Mouse (Mus musculus): Measurements from ENCODE around the gene Plod3.
"Not testable (repeated sequence)": the region's sequence is repeated elsewhere in the genome, so short reads cannot be mapped to it uniquely, and the experiment has no call there.

The Plod3 gene

DNA sequence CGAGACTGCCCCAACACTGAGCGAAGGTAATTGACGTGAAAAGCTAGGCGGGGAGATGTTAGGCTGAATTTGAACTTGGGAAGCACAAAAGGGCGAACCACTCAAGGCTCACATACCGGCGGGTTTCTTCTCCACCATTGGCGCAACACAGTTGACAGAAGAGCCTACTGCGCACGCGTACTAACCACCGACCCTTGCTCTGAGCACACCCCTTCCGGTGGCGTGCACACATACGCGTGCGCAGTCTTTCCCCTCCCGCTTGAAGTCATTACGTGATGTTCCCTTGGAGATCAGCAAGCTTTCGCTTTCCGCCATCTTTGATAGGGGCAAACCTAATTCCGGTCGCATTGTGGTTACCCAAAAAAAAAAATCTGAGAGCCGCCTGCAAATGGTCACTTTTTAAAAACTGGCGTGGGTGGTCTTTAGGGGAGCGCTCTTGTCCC lies at the start of gene Plod3:
Gene Plod3, plus strand, starts transcription at position 325 of the 443 bp plus-strand sequence.
- DNase-seq (ENCODE audit: low read depth, low spot score), result peak; percentile 99

DNA sequence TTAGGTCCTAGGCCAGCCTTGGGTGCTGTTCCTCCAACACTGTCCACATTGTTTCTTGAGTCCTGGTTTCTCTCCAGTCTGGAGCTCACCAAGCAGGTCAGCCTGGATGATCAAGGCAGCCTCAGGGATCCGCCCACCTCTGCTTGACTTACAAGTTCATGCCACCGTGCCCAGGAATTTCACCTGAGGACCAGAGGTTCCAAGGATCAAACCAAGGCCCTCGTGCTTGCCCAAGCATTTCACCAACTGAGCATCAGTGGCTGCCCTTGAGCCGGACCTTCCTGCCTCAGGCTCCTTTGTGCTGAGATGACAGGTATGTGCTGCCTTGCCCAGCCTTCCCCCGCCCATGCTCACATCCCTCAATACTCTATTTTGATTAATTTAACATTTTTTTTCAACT lies 49.2 kb upstream of the Plod3 start:
- DNase-seq (ENCODE audit: low read depth, low spot score), result no peak

DNA sequence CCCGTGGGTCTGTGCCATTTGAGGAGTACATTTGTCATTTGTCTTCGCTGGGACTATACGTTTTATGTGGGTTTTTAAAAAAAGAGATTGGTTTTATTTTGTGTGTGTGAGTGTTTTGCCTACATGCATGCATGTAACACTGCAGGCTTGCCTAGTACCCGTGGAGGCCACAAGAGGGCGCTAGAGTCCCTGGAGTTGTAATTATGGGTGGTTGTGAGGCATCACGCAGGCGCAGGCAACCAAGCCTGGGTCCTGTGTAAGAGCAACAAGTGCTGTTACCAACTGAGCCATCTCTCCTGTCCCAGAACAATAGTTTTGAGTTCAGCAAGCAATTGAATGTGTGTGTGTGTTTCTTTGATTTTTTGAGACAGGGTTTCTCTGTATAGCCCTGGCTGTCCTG lies 47.5 kb upstream of the Plod3 start:
- no peak for DNase-seq (ENCODE audit: low read depth, low spot score)

DNA sequence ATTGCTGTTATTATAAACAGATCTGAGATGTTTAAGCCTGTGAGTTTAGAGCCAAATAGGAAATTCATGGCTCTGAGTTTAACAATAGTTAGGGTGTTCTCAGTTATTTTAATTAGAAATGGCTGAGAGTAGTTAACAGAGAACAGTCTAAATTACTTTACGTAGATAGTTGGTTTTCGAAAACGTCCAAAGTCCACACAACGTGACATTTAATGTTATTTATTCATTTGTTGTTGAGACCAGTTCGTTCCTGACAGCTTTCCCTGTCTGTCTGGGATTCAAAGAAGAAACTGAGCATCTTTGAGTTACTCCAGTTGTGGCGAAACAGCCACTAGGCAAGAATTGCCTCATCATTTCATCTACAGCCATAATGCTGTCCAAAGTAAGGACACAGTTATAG lies 46.8 kb upstream of the Plod3 start:
- DNase-seq (ENCODE audit: low read depth, low spot score), result not testable (repeated sequence)

DNA sequence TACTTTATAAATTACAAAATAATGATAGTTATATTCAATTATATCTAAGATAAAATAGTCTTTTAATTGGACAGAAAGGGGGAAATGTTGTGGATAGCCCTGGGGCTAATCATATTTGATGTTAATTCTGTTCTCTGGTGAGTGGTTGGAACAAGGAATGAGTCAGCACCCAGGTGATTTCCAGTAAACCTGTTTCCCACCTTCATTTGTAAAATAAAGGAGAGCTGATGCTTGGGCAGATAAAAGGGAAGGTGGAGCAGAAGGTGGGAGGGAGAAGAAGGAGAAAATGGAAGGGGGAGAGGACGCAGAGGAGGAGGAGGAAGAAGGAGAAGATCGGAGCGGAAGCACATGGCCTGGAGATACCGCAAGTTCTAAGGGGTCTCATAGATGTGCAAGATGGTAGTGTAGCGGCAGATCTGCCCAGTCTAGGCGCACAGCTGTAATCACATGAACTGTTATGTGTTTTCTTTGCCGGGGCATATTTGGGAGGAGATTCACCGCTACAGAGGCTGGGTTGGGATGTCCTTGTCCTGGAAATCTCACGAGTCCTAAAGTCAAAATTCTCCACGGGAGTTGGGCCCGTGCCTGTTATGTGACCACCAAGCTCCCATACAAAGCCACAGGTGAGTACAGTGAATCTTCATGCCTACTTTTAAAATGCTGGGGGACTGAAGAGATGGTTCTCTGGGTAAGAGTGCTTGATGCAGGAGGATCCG lies 45.8 kb upstream of the Plod3 start:
- DNase-seq (ENCODE audit: low read depth, low spot score), result no peak

DNA sequence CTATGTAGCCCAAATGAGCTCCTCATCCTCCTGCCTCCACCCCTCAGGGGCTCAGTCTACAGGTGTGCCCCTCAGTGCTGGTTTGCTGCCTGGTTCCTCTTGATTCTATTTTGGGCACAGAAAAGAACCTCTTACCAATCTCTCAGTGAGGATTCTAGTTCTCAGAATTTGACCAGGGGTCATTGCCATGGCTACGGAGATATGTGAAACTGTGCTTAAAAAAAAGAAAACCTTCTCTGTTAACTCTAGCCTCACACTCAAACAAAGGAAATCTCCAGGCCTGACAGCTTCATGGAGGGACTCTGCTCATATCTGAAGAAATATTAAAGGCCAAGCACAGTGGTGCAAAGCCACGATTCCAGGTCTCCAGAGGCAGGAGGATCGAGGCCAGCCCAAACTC lies 44.0 kb upstream of the Plod3 start:
- no peak for DNase-seq (ENCODE audit: low read depth, low spot score)

DNA sequence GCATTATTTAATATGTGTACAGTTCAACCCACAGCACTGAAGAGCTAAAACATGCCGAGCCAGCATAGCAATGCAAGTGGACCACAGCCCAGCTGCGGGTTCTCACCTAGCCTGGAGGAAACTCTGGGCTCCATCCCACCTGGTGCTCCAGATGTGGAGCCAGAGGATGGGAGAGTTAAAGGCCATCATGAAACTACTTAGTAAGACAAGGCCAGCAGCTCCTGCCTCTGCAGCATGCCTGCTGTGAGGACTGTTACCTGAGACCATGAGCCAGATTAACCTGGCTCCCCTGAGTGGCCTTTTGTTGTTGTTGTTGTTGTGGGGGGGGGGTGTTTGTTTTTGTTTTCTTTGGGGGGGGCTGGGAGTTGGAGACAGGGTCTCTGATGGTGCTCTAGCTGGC lies 43.4 kb upstream of the Plod3 start:
- no peak for DNase-seq (ENCODE audit: low read depth, low spot score)

DNA sequence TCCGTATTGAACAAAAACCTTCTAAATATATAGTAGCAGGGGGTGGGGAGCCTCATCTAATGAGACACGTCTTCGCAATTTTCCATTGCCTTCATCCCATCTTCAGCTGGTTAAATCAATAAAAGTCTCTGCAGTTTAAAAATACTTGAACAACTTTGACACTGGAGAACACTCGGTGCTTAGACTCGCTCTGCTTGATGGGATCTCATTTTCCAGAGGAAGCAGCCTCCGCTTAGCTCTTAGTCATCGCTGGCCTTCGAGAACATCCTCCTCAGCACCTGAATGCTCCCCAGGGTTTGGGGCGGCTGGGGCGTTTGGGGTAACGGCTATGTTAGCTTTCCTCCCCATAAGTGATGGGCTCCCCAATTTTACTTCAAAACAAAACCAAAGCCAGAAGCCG lies 41.7 kb upstream of the Plod3 start:
- no peak for DNase-seq (ENCODE audit: low read depth, low spot score)

DNA sequence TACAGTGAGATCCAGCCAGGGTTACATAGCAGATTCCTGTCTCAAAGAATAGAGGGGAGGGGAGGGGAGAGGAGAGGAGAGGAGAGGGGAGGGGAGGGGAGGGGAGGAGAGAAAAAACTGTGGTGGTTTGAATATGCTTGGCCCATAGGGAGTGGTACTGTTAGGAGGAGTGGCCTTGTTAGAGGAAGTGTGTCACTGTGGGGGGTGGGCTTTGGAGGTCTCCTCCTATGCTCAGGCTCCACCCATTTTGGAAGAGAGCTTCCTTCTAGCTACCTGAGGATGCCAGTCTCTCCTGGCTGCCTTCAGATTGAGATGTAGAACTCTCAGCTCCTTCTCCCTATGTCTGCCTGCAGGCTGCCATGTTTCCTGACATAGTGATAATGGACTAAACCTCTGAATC lies 38.9 kb upstream of the Plod3 start:
- DNase-seq (ENCODE audit: low read depth, low spot score), result no peak

DNA sequence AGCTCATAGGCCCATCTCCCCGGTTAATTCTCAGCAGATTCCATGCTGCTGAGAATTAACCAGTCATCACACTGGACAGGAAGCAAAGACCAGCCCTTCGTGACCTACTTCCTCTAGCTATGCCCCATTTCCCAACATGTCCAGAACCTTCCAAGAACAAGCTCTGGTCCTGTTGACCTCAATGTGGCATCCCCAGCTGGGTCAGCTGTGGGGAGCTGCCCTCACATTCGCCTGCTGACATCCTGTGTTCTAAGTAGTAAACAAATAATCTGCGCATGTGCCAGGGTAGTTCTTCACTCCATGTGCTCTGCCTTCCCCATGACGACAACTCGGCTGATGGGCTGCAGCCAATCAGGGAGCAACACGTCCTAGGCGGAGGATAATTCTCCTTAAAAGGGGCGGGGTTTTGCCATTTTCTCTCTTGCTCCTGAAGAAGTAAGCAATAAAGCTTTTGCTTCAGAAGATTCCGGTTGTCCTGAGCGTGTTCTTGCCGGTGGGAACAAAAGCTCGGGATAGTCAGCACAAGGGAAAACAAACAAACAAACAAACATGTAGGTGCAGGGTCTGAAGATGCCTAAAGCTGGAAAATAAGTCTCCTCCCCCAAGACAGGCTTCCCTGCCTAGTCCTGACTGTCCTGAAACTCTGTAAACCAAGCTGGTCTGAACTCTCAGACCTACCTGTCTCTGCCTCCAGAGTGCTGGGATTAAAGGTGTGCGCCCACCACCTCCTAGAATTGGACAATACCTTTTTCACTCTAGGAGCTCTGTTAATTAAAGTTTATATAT lies 37.1 kb upstream of the Plod3 start:
- not testable (repeated sequence) for DNase-seq (ENCODE audit: low read depth, low spot score)

DNA sequence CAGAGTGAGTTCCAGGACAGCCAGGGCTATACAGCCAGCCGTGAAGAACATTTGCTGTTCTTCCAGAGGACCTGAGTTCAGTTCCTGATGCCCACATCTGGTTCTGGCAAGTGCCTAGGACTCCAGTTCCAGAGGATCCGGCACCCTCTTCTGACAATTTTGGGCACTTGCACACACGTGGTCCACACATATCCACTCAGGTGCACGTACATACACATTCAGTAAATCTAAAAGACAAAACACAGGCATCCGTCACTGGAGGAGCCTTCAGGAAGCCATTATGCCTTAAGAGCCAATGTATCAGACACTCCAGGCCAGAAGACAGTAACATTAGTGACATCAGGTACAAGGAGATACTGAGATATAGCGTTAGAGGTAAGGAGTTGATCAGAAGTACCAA lies 36.3 kb upstream of the Plod3 start:
- no peak for DNase-seq (ENCODE audit: low read depth, low spot score)

DNA sequence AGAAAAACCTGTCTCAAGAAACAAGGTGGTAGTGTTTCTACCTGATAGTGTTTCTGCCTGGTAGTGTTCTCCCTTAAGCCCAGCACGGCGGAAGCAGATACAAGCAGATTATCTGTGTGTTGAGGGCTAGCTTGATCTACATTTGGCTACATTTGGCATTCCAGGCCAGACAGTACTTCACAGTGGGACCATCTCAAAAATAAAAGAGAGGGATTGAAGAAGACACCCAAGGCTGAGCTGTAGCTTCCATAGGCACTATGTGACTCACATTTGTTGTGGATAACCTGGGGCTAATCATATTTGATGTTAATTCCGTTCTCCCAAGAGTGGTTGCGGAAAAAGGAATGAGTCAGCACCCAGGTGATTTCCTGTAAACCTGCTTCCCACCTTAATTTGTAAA lies 34.7 kb upstream of the Plod3 start:
- no peak for DNase-seq (ENCODE audit: low read depth, low spot score)

DNA sequence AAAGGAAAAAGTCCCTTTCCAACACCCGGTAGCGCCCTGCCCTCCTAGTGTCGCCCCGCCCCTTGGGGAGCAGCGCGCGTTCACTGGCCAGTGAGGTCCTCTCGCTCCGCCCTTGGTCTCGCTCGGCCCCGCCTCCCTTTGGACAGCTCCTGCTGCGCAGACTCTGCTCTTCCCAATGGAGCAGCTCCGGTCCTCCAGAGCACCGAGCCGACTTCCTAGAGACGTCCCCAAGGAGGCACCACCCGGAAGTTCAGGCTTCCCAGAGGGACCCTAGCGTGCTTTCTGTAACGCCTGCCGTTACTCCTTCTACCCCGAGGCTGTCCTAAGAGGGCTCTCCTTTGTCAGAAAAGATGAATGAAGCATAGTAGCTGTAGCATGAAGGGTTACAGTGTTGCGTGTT lies 33.8 kb upstream of the Plod3 start, which contains the start of gene Fis1:
Gene Fis1, plus strand, starts transcription at position 261 of the 400 bp plus-strand sequence.
- peak; percentile 76 for DNase-seq (ENCODE audit: low read depth, low spot score)

DNA sequence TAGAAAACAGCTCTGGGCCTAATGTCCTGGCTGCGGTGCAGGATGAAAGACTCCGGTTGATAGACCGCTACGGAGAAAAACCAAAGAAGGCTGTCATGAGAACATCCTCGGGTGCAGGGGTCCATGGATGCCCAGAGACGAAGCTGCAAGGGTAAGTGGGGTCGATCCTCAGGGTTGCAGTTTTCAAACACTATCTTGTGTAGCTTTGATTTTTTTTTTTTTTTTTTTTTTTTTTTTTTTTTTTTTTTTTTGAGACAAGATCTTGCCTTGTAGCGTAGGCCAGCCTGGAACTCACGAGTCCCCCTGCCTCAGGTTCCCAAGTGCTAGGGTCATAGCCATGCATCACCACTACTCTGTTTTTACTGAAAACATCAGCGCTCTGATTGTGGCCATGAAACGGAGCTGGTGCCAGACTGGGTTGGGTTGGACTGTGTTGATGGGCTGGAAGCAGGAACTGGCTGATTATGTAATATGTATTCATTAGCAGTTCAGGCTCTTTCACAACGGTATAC lies 33.3 kb upstream of the Plod3 start:
- DNase-seq (ENCODE audit: low read depth, low spot score), result no peak

DNA sequence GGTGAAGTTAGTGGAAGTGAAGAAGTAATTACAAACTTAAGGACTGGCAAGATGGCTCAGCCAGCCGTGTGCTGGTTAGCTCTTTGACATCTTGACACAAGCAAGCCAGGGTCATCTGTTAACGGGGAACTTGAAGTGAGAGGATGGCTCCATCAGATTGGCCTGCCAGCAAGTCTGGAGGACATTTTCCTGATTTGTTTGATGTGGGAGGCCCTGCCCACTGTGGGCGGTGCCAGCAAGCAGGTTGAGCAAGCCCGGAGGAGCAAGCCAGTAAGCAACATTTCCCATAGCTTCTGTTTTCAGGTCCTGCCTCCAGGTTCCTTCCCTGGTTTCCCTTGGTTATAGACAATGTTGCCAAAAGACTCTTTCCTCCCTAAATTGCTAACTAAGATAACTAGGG lies 31.2 kb upstream of the Plod3 start:
- no peak for DNase-seq (ENCODE audit: low read depth, low spot score)

DNA sequence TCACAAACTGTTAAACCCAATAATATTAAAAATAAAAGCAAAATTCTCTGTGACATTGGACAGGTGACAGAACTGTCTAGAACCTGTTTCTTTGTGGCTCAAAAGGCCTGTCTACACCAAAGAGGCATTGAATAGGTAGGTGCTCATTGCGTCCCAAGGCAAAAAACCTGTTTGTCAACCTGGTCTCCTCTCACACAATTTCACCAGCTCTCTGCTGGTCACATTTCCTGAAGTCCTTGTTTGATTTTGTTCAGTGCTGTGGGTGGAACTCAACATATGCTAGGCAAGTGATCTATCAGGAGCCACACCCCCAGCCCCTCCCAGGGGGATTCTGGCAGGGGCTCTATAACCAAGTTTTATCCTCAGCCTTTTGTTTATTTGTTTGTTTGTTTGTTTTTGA lies 29.6 kb upstream of the Plod3 start:
- DNase-seq (ENCODE audit: low read depth, low spot score), result no peak

DNA sequence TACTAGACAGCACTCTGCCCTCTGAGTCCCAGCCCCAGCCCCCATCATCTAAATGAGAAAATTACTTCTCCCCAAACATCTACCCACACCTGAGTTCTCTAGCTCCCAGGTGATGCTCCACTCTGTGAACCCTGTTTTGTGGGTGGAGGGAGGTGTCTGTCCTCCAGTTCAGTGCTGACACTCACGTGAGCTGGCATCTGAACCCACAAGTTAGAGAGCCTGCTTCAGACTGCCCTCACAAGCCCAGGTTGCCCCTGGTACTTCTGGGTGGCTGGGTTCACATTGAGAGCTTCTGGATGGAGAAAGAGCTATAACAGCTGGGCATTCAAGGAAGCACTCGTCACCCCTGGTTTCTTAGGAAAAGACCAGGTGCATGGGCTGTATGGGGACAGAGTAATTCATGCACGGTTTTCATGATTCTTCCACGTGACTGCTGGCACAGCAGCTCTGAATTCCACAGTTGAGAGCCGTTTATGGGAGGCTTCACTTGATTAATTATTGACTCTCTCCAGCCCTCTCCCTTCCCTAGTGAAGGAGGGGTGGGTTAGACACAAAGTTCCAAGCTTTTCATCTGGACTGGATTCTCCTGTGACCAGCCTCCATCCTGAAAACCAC lies 27.7 kb upstream of the Plod3 start:
- no peak for DNase-seq (ENCODE audit: low read depth, low spot score)

DNA sequence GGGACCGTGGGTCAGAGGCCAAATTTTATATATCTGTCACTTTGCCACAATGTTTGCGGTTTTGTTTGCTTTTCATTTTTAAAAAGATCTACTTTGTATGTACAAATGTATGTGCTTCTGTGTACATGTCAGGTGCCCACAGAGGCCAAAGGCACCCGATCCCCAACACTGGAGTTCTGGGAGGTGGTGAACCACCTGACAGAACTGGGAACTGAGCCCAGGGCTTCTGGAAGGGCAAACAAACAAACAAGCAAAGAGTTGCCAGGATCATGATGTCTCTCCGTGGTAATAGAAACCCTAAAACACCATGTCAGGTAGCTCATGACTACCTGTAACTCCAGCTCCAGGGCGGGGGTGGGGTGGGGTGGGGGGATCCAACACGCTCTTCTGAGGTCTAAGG lies 26.8 kb upstream of the Plod3 start:
- no peak for DNase-seq (ENCODE audit: low read depth, low spot score)

DNA sequence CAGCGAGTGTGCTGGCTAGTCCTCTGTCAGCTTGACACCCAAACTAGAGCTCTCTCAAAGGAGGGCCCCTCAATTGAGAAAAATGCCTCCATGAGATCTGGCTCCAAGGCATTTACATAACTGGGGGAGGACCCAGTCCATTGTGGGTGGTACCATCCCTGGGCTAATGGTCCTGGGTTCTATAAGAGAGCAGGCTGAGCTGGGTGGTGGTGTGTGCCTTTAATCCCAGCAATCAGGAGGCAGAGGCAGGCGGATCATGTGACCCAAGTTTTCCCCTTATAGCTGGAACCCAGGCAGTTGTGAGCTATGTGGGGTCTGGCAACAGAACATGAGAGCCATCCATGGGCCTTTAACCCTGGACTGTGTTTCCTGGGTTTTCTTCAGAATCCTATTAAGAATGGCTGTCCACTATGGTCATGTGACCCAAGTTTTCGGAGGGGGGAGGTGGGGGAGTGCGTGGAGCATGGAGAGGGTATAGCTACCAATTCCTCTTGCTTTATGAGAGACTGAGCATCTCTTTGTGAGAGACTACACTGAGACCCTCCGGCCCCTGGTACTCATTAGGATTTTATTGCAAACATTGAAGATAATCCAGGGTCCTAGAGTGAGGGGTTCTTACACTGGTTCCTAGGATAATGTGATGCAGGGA lies 25.4 kb upstream of the Plod3 start:
- DNase-seq (ENCODE audit: low read depth, low spot score), result no peak

DNA sequence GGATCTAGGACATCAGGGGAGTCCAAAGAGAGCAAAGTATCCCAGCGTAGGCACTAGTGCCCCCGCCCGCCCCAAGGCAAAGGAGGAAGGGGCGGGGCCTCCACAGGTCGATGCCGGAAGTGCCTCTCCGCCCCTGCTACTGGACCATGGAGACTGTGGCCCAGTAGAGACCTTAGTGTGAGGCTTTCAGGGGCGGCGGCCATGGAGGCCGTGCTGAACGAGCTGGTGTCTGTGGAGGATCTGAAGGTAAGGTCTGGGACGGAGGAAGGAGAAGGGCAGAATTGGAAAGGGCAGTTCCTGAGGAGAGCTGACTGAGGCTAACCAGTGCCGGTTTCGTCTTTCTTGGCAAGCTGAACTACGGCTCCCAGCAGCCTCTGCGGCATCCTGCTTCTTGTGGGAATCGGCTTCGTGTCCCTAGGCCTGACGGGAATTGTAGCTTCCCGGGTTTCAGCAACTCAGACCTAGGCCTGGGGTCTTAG lies 24.8 kb upstream of the Plod3 start:
- peak; percentile 89 for DNase-seq (ENCODE audit: low read depth, low spot score)

DNA sequence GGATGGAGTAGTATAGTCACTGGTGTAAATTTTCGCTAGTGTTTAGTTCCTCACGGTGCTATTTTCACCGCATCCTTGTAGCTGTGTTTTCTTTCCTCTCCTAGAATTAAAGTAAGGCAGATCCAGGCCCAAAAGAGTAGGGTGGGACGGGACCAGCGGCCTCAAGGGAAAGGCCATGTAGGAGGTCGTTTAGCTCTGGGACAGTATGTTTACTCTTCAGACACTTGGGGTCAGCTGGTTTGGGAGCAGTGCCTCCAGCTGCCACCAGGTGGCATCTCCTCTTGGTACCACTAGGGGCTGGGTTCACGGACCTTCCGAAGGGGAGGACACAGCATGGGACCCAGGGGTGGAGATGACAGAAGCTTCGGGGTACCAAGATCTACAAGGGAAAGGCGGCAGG lies 24.3 kb upstream of the Plod3 start:
- DNase-seq (ENCODE audit: low read depth, low spot score), result peak; percentile 81
